Mouse (Mus musculus): ENCODE results near the gene Acly. TPM values are rescaled to one million over a fixed set of nuclear protein-coding genes. Genes with fewer than 3 reads are reported as not detected.

Acly gene
- polyA plus RNA-seq, 1 experiment from 2014 or later = 189 TPM

GRCm38 (mm10) chr11:100504990-100505660 lies 22.7 kb downstream of the Acly start:
- Histone ChIP-seq H3K27ac (no peak overlapping the region), H3K9me3 (no peaks in the 10 kb centered on the region), H3K4me2 (no peak overlapping the region), H3K27me3 (no peaks in the 10 kb centered on the region), H3K4me3 (no peak overlapping the region), H3K4me1 (no peaks in the 10 kb centered on the region), H3K36me3 (peaks cover 94% of the 10 kb centered on the region), H3K9ac (no peak overlapping the region)
- WGBS = 91% methylated on average over 12 of the region's 12 CpGs
- ATAC-seq (ENCODE audit: insufficient number of reproducible peaks, low FRiP score, low TSS enrichment, low read depth) = no peak

GRCm38 (mm10) chr11:100501321-100501720 lies 26.5 kb downstream of the Acly start:
- no peak for ATAC-seq (ENCODE audit: insufficient number of reproducible peaks, low FRiP score, low TSS enrichment, low read depth)
- H3K9ac ChIP-seq = no peak overlapping the region

GRCm38 (mm10) chr11:100500651-100501050 lies 27.1 kb downstream of the Acly start:
- Histone ChIP-seq H3K27me3 (no peaks in the 10 kb centered on the region), H3K9me3 (no peaks in the 10 kb centered on the region), H3K4me1 (no peaks in the 10 kb centered on the region), H3K9ac (no peak overlapping the region), H3K27ac (no peak overlapping the region), H3K4me2 (no peak overlapping the region), H3K4me3 (no peak overlapping the region), H3K36me3 (peaks cover 99% of the 10 kb centered on the region)
- WGBS = 86% methylated on average over 7 of the region's 7 CpGs
- ATAC-seq (ENCODE audit: insufficient number of reproducible peaks, low FRiP score, low TSS enrichment, low read depth) = no peak

More at GRCm38 (mm10) chr11:100501321-100501720, 26.5 kb downstream of the Acly start:
- Histone ChIP-seq H3K27me3 (no peaks in the 10 kb centered on the region), H3K36me3 (peaks cover 99% of the 10 kb centered on the region), H3K4me1 (no peaks in the 10 kb centered on the region), H3K4me3 (no peak overlapping the region), H3K4me2 (no peak overlapping the region), H3K9me3 (no peaks in the 10 kb centered on the region), H3K27ac (no peak overlapping the region)
- WGBS = 56% methylated on average over 6 of the region's 6 CpGs

GRCm38 (mm10) chr11:100500241-100500640 lies 27.6 kb downstream of the Acly start:
- no peak overlapping the region for H3K9ac ChIP-seq
- WGBS = 82% methylated on average over 3 of the region's 3 CpGs
- H3K27ac ChIP-seq = no peak overlapping the region
- no peaks in the 10 kb centered on the region for H3K27me3 ChIP-seq
- no peak overlapping the region for H3K4me3 ChIP-seq
- H3K9me3 ChIP-seq = no peaks in the 10 kb centered on the region
- H3K4me1 ChIP-seq = no peaks in the 10 kb centered on the region
- H3K36me3 ChIP-seq = peaks cover 98% of the 10 kb centered on the region
- ATAC-seq (ENCODE audit: insufficient number of reproducible peaks, low FRiP score, low TSS enrichment, low read depth) = no peak
- H3K4me2 ChIP-seq = no peak overlapping the region

GRCm38 (mm10) chr11:100493771-100494170 lies 34.0 kb downstream of the Acly start:
- 93% methylated on average over 12 of the region's 12 CpGs for WGBS
- H3K27me3 ChIP-seq = no peaks in the 10 kb centered on the region
- no peak overlapping the region for H3K27ac ChIP-seq
- no peaks in the 10 kb centered on the region for H3K9me3 ChIP-seq
- H3K4me1 ChIP-seq = no peaks in the 10 kb centered on the region
- no peak overlapping the region for H3K9ac ChIP-seq
- ATAC-seq (ENCODE audit: insufficient number of reproducible peaks, low FRiP score, low TSS enrichment, low read depth) = no peak
- no peak overlapping the region for H3K4me2 ChIP-seq
- peaks cover 95% of the 10 kb centered on the region for H3K36me3 ChIP-seq
- no peak overlapping the region for H3K4me3 ChIP-seq

- Histone ChIP-seq H3K27ac (no peak overlapping the region), H3K36me3 (peaks cover 91% of the 10 kb centered on the region)
Observed at GRCm38 (mm10) chr11:100490951-100491350, 36.8 kb downstream of the Acly start.

GRCm38 (mm10) chr11:100485801-100486538 lies 41.8 kb downstream of the Acly start:
- no peak for ATAC-seq (ENCODE audit: insufficient number of reproducible peaks, low FRiP score, low TSS enrichment, low read depth)
- no peaks in the 10 kb centered on the region for H3K27me3 ChIP-seq
- H3K9me3 ChIP-seq = no peaks in the 10 kb centered on the region
- no peak overlapping the region for H3K4me2 ChIP-seq
- no peak overlapping the region for H3K4me3 ChIP-seq
- H3K4me1 ChIP-seq = no peaks in the 10 kb centered on the region
- H3K9ac ChIP-seq = no peak overlapping the region
- peaks cover 92% of the 10 kb centered on the region for H3K36me3 ChIP-seq
- 87% methylated on average over 8 of the region's 8 CpGs for WGBS
- no peak overlapping the region for H3K27ac ChIP-seq

More at GRCm38 (mm10) chr11:100490951-100491350, 36.8 kb downstream of the Acly start:
- no peak overlapping the region for H3K4me3 ChIP-seq
- H3K9me3 ChIP-seq = no peaks in the 10 kb centered on the region
- H3K9ac ChIP-seq = no peak overlapping the region
- H3K4me2 ChIP-seq = no peak overlapping the region
- ATAC-seq (ENCODE audit: insufficient number of reproducible peaks, low FRiP score, low TSS enrichment, low read depth) = no peak
- 86% methylated on average over 6 of the region's 6 CpGs for WGBS
- no peaks in the 10 kb centered on the region for H3K4me1 ChIP-seq
- H3K27me3 ChIP-seq = no peaks in the 10 kb centered on the region

GRCm38 (mm10) chr11:100484461-100484860 lies 43.3 kb downstream of the Acly start:
- H3K36me3 ChIP-seq = peaks cover 92% of the 10 kb centered on the region
- no peak overlapping the region for H3K9ac ChIP-seq
- 94% methylated on average over 3 of the region's 3 CpGs for WGBS
- no peak for ATAC-seq (ENCODE audit: insufficient number of reproducible peaks, low FRiP score, low TSS enrichment, low read depth)
- no peak overlapping the region for H3K4me2 ChIP-seq
- no peak overlapping the region for H3K27ac ChIP-seq
- H3K9me3 ChIP-seq = no peaks in the 10 kb centered on the region
- no peaks in the 10 kb centered on the region for H3K27me3 ChIP-seq
- no peaks in the 10 kb centered on the region for H3K4me1 ChIP-seq
- H3K4me3 ChIP-seq = no peak overlapping the region

GRCm38 (mm10) chr11:100479152-100479551 lies 48.6 kb downstream of the Acly start:
- Histone ChIP-seq H3K4me1 (no peaks in the 10 kb centered on the region), H3K27me3 (no peaks in the 10 kb centered on the region), H3K27ac (no peak overlapping the region), H3K4me3 (no peak overlapping the region), H3K36me3 (peaks cover 76% of the 10 kb centered on the region), H3K4me2 (no peak overlapping the region), H3K9me3 (no peaks in the 10 kb centered on the region), H3K9ac (no peak overlapping the region)
- 74% methylated on average over 7 of the region's 7 CpGs for WGBS
- ATAC-seq (ENCODE audit: insufficient number of reproducible peaks, low FRiP score, low TSS enrichment, low read depth) = no peak

GRCm38 (mm10) chr11:100476281-100476680 lies 51.5 kb downstream of the Acly start:
- WGBS = 91% methylated on average over 5 of the region's 5 CpGs
- Histone ChIP-seq H3K4me2 (no peak overlapping the region), H3K36me3 (peaks cover 51% of the 10 kb centered on the region), H3K27me3 (no peaks in the 10 kb centered on the region), H3K9ac (no peak overlapping the region), H3K9me3 (no peaks in the 10 kb centered on the region), H3K4me1 (peaks cover 2% of the 10 kb centered on the region), H3K4me3 (no peak overlapping the region), H3K27ac (no peak overlapping the region)
- no peak for ATAC-seq (ENCODE audit: insufficient number of reproducible peaks, low FRiP score, low TSS enrichment, low read depth)

- Histone ChIP-seq H3K27ac (0 out of 2 replicates have a peak overlapping the region, but pooled peaks have one; percentile 57), H3K36me3 (peaks cover 18% of the 10 kb centered on the region), H3K4me3 (peak overlapping the region; percentile 93), H3K9ac (no peak overlapping the region), H3K4me2 (peak overlapping the region; percentile 76; the same call in 1 of the 2 replicates), H3K27me3 (no peaks in the 10 kb centered on the region), H3K9me3 (no peaks in the 10 kb centered on the region), H3K4me1 (peaks cover 18% of the 10 kb centered on the region)
- ATAC-seq (ENCODE audit: insufficient number of reproducible peaks, low FRiP score, low TSS enrichment, low read depth) = no peak
- WGBS = 35% methylated on average over 5 of the region's 5 CpGs
Observed at GRCm38 (mm10) chr11:100472935-100473295, 54.9 kb downstream of the Acly start.

GRCm38 (mm10) chr11:100472197-100472934 lies 55.4 kb downstream of the Acly start, which contains the start of gene Klhl11:
TSS of gene Klhl11 (minus strand) at chr11:100472741.
- peaks cover 18% of the 10 kb centered on the region for H3K4me1 ChIP-seq
- no peaks in the 10 kb centered on the region for H3K27me3 ChIP-seq
- no peaks in the 10 kb centered on the region for H3K9me3 ChIP-seq
- H3K4me2 ChIP-seq = peak within 1 kb of the TSS; percentile 76
- under 1% methylated on average over 83 of the region's 83 CpGs for WGBS
- H3K9ac ChIP-seq = peak within 1 kb of the TSS; percentile 93
- ATAC-seq (ENCODE audit: insufficient number of reproducible peaks, low FRiP score, low TSS enrichment, low read depth) = peak; percentile 91
- H3K4me3 ChIP-seq = peak within 1 kb of the TSS; percentile 93
- peak within 1 kb of the TSS; percentile 87 for H3K27ac ChIP-seq
- peaks cover 16% of the 10 kb centered on the region for H3K36me3 ChIP-seq

Measured in limb, embryonic 15.5 days (tissue).